Mouse (Mus musculus): ENCODE results near the gene Hist1h2ad. TPM values are rescaled to one million over a fixed set of nuclear protein-coding genes. Genes with fewer than 3 reads are reported as not detected.

The Hist1h2ad gene
- polyA plus RNA-seq, 1 experiment, result 9.6 TPM

DNA sequence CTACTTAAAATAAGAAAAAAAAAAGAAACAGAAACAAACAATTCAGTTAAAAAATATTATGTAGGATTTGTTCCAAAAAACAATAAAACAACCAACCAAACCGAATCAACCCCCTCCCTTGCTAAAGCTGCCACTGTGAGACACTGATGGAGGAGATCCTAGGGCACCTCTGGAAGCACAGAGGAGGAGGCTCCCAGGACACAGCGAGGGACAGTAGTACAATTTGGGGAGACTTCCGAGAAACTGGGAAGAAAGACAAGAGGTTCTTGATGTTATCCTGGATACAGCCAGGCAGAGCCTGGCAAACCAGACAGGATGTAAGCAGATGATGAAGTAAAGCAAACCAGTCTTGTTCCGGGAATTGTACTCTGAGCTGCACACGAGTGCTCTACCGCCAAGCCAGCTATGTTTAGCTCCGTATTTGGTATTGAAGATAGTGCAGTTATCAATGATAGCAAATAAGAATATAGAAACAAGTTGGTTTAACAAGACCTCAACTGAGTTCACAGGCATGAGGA is 29.1 kb downstream of the Hist1h2ad start:
- peaks cover 29% of the 10 kb centered on the region for H3K4me1 ChIP-seq
- H3K4me3 ChIP-seq (replicated peaks), result no peak overlapping the region
- H3K9me3 ChIP-seq, result no peaks in the 10 kb centered on the region
- TF ChIP-seq GATA1 (IDR thresholded peaks at IDR 0.05; ENCODE audit: borderline replicate concordance, low read length) (no peak), FLI1 (IDR thresholded peaks at IDR 0.05; ENCODE audit: low read length) (no peak)
- no peaks in the 10 kb centered on the region for H3K27me3 ChIP-seq (replicated peaks)
- no peaks in the 10 kb centered on the region for H3K36me3 ChIP-seq (replicated peaks; ENCODE audit: low read length)

- Histone ChIP-seq H3K27me3 (replicated peaks) (no peaks in the 10 kb centered on the region), H3K4me3 (replicated peaks) (no peak overlapping the region), H3K36me3 (replicated peaks; ENCODE audit: low read length) (no peaks in the 10 kb centered on the region), H3K4me1 (peaks cover 32% of the 10 kb centered on the region), H3K9me3 (no peaks in the 10 kb centered on the region)
- TF ChIP-seq FLI1 (IDR thresholded peaks at IDR 0.05; ENCODE audit: low read length) (no peak), GATA1 (IDR thresholded peaks at IDR 0.05; ENCODE audit: borderline replicate concordance, low read length) (no peak)
These were observed 30.3 kb downstream of the Hist1h2ad start for GRCm38 (mm10) chr13:23604452-23604851.

- Histone ChIP-seq H3K36me3 (replicated peaks; ENCODE audit: low read length) (no peaks in the 10 kb centered on the region), H3K4me1 (peaks cover 38% of the 10 kb centered on the region), H3K27me3 (replicated peaks) (no peaks in the 10 kb centered on the region), H3K9me3 (no peaks in the 10 kb centered on the region), H3K4me3 (replicated peaks) (no peak overlapping the region)
- TF ChIP-seq GATA1 (IDR thresholded peaks at IDR 0.05; ENCODE audit: borderline replicate concordance, low read length) (no peak), FLI1 (IDR thresholded peaks at IDR 0.05; ENCODE audit: low read length) (no peak)
These were observed 30.9 kb downstream of the Hist1h2ad start for GRCm38 (mm10) chr13:23605052-23605451.

GRCm38 (mm10) chr13:23609209-23609608 is 35.0 kb downstream of the Hist1h2ad start:
- Histone ChIP-seq H3K4me3 (replicated peaks) (peak overlapping the region; percentile 62), H3K9me3 (no peaks in the 10 kb centered on the region), H3K36me3 (replicated peaks; ENCODE audit: low read length) (peaks cover 5% of the 10 kb centered on the region), H3K27me3 (replicated peaks) (no peaks in the 10 kb centered on the region), H3K4me1 (peaks cover 36% of the 10 kb centered on the region)
- TF ChIP-seq GATA1 (IDR thresholded peaks at IDR 0.05; ENCODE audit: borderline replicate concordance, low read length), result no peak
- no peak for TF ChIP-seq FLI1 (IDR thresholded peaks at IDR 0.05; ENCODE audit: low read length)

GRCm38 (mm10) chr13:23609844-23610243 is 35.7 kb downstream of the Hist1h2ad start:
- Histone ChIP-seq H3K27me3 (replicated peaks) (no peaks in the 10 kb centered on the region), H3K36me3 (replicated peaks; ENCODE audit: low read length) (peaks cover 5% of the 10 kb centered on the region), H3K4me3 (replicated peaks) (no peak overlapping the region), H3K9me3 (no peaks in the 10 kb centered on the region), H3K4me1 (peaks cover 29% of the 10 kb centered on the region)
- TF ChIP-seq FLI1 (IDR thresholded peaks at IDR 0.05; ENCODE audit: low read length) (no peak), GATA1 (IDR thresholded peaks at IDR 0.05; ENCODE audit: borderline replicate concordance, low read length) (no peak)

DNA sequence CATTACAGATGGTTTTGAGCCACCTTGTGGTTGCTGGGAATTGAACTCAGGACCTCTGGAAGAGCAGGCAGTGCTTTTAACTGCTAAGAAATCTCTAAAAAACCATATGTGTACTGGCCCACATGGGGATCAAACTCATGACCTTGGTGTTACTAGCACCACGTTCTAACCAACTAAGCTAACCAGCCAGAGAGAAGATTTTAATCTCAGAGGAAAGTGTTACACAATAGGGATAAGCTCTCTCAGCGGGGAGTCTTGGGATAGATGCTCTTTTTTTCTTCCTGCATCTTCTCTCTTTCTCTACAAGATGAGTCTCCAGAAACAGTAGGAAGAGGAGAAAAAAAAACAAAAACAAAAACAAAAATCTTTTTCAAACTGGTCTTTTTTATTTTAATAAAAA is 36.2 kb downstream of the Hist1h2ad start:
- no peak for TF ChIP-seq FLI1 (IDR thresholded peaks at IDR 0.05; ENCODE audit: low read length)
- no peak for TF ChIP-seq GATA1 (IDR thresholded peaks at IDR 0.05; ENCODE audit: borderline replicate concordance, low read length)
- H3K4me1 ChIP-seq, result peaks cover 25% of the 10 kb centered on the region
- no peak overlapping the region for H3K4me3 ChIP-seq (replicated peaks)
- H3K9me3 ChIP-seq, result no peaks in the 10 kb centered on the region
- H3K27me3 ChIP-seq (replicated peaks), result no peaks in the 10 kb centered on the region
- peaks cover 5% of the 10 kb centered on the region for H3K36me3 ChIP-seq (replicated peaks; ENCODE audit: low read length)

GRCm38 (mm10) chr13:23611638-23612037 is 37.5 kb downstream of the Hist1h2ad start:
- TF ChIP-seq GATA1 (IDR thresholded peaks at IDR 0.05; ENCODE audit: borderline replicate concordance, low read length), result no peak
- TF ChIP-seq FLI1 (IDR thresholded peaks at IDR 0.05; ENCODE audit: low read length), result no peak
- Histone ChIP-seq H3K9me3 (no peaks in the 10 kb centered on the region), H3K27me3 (replicated peaks) (no peaks in the 10 kb centered on the region), H3K36me3 (replicated peaks; ENCODE audit: low read length) (peaks cover 5% of the 10 kb centered on the region), H3K4me3 (replicated peaks) (no peak overlapping the region), H3K4me1 (peaks cover 16% of the 10 kb centered on the region)

DNA sequence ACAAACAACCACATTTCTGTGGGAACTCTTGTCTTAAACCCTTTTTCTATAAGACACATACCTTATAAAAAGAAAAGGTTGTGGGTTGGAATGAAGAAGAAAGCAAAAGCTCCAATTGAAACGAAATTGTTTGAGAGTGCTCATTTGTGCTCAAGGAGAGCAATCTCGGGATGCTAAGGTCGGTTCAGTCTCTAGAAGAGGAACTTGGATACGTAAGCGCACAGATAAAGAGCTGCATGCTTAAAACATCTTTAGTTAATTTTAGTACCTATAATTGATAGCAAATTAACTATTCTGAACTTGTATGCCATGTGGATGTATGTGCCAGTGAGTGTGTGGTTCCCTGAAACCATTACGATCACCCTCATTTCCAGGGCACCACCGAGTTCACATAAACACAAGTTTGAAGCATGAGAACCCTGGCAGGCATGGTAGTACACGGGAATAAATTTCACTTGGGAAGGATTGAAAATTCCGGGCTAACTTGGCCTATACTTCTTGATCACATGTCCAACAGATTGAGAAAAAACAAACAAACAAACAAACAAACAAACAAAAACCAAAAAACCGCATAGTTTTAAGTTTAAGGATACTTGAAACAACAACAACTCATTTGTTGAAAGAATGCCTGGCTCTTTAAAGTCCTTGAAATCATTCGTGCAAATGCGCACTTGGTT is 46.0 kb downstream of the Hist1h2ad start:
- no peaks in the 10 kb centered on the region for H3K9me3 ChIP-seq
- TF ChIP-seq FLI1 (IDR thresholded peaks at IDR 0.05; ENCODE audit: low read length) (no peak), GATA1 (IDR thresholded peaks at IDR 0.05; ENCODE audit: borderline replicate concordance, low read length) (no peak)
- no peaks in the 10 kb centered on the region for H3K27me3 ChIP-seq (replicated peaks)
- peak overlapping the region; percentile 92 for H3K4me3 ChIP-seq (replicated peaks)
- peaks cover 32% of the 10 kb centered on the region for H3K4me1 ChIP-seq
- H3K36me3 ChIP-seq (replicated peaks; ENCODE audit: low read length), result no peaks in the 10 kb centered on the region

DNA sequence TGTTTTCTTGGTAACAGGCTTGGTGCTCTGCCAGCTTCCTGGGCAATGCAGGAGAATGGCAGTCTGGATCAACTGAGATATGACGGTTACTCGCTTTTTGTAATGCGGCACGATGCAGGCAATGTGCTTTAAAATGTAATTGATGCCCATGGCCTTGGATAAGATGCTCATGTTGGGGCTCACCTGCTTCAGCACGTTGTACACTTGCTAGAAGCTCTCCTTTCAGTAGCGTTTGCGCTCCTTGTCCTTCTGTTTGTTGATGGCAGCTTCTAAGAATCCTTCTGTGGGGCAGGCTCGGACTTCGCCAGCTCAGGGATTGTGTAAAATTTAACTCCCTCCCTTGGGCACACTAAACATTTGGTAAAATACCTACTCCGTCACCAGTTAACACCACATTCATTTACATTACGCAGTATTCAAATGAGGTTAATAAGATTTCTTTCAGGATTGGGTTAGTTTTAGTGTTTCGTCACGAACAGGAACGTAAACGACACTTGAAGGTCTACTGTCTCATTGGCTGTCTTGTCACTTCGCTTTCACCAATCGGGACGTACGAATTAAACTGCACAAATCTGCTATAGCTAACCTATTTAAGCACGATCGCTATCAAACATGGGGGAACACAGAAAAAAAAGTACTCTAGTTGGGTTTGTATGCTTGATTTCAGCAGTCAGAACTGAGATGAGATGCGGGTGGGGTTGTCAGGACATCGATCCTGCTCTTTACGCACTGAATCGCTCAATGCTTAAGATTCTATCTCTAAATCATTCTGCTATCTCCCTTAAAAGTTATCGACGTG is 46.8 kb downstream of the Hist1h2ad start, which contains the start of gene Hist1h2be:
Hist1h2be (minus strand) TSS at position 392 of the 799 bp plus-strand sequence.
- Histone ChIP-seq H3K36me3 (replicated peaks; ENCODE audit: low read length) (no peaks in the 10 kb centered on the region), H3K9me3 (no peaks in the 10 kb centered on the region), H3K4me3 (replicated peaks) (peak within 1 kb of the TSS; percentile 92), H3K27me3 (replicated peaks) (no peaks in the 10 kb centered on the region), H3K4me1 (peaks cover 32% of the 10 kb centered on the region)
- TF ChIP-seq GATA1 (IDR thresholded peaks at IDR 0.05; ENCODE audit: borderline replicate concordance, low read length), result no peak
- TF ChIP-seq FLI1 (IDR thresholded peaks at IDR 0.05; ENCODE audit: low read length), result no peak

Data from megakaryocyte, embryonic 14.5 days (primary cell).